Mouse (Mus musculus) spleen, adult 2 months (tissue): ENCODE measurements around the gene Pmm1.

Experiments
- CTCF ChIP-seq: fragments of 200-500 bp; IDR thresholded peaks from 2 replicates; pipeline ENCODE4 v1.5.1; 2011; ENCODE audit warnings: mild to moderate bottlenecking, inconsistent platforms; ENCODE audit not compliant: insufficient read depth, insufficient read length, insufficient replicate concordance; ENCODE audit errors: extremely low read depth
- POLR2A ChIP-seq: fragments of 200-500 bp; IDR thresholded peaks from 2 replicates; pipeline ENCODE4 v1.6.1; 2011; ENCODE audit warnings: low read depth, low read length, inconsistent platforms

- no peak for TF ChIP-seq POLR2A
- TF ChIP-seq CTCF, result no peak
These were observed 29.8 kb upstream of the Pmm1 start for GRCm38 (mm10) chr15:81990549-81990948.
